Mouse (Mus musculus) brain, embryonic 14.5 days (tissue): ENCODE results near the gene Nlrp1b.

Experiments
- CTCF ChIP-seq: fragments of 200-500 bp; IDR thresholded peaks from 2 replicates; pipeline ENCODE4 v1.5.1; 2012; ENCODE audit warnings: inconsistent platforms, mild to moderate bottlenecking, moderate library complexity, borderline replicate concordance; ENCODE audit not compliant: insufficient read depth, insufficient read length; ENCODE audit errors: extremely low read depth
- POLR2A ChIP-seq: fragments of 200-500 bp; IDR thresholded peaks from 2 replicates; pipeline ENCODE4 v1.6.1; 2012; ENCODE audit warnings: mild to moderate bottlenecking, inconsistent platforms, borderline replicate concordance; ENCODE audit not compliant: poor library complexity, insufficient read depth, insufficient read length, severe bottlenecking; ENCODE audit errors: extremely low read depth

- TF ChIP-seq CTCF (no peak), POLR2A (no peak)
Observed at GRCm38 (mm10) chr11:71155272-71155671, 75.3 kb downstream of the Nlrp1b start.
